Mouse (Mus musculus) intestine, postnatal 0 days (tissue): ENCODE measurements around the gene Spint1. TPM values are rescaled to one million over a fixed set of nuclear protein-coding genes. Genes with fewer than 3 reads are reported as not detected.

Experiments used
- ATAC-seq: fragments of 200-750 bp; cut with Nextera tagmentation; 2 replicates; pipeline ENCODE4 v1.8.0; 2017; ENCODE audit warnings: mild to moderate bottlenecking, moderate TSS enrichment, moderate library complexity
- H3K27ac ChIP-seq: fragments of 300-500 bp; sonication (generic); 2 replicates; pipeline ENCODE4 v1.5.1; 2014; ENCODE audit warnings: mild to moderate bottlenecking, low read depth, low read length, moderate library complexity
- H3K27me3 ChIP-seq: fragments of 300-500 bp; sonication (generic); replicated peaks from 2 replicates; pipeline ENCODE4 v1.6.1; 2014; ENCODE audit warnings: low read length, mixed read lengths; ENCODE audit not compliant: control insufficient read depth, insufficient read depth
- H3K36me3 ChIP-seq: fragments of 300-500 bp; sonication (generic); 2 replicates; pipeline ENCODE4 v1.6.1; 2014; ENCODE audit warnings: mild to moderate bottlenecking, moderate library complexity; ENCODE audit not compliant: control insufficient read depth, insufficient read depth
- H3K4me1 ChIP-seq: fragments of 300-500 bp; sonication (generic); replicated peaks from 2 replicates; pipeline ENCODE4 v1.6.1; 2014; ENCODE audit warnings: antibody characterized with exemption, low read length, mixed read lengths; ENCODE audit not compliant: control insufficient read depth, insufficient read depth
- H3K4me2 ChIP-seq: fragments of 300-500 bp; sonication (generic); replicated peaks from 2 replicates; pipeline ENCODE4 v1.6.1; 2014; ENCODE audit warnings: low read depth, mild to moderate bottlenecking, moderate library complexity
- H3K4me3 ChIP-seq: fragments of 300-500 bp; sonication (generic); 2 replicates; pipeline ENCODE4 v1.5.1; 2014; ENCODE audit warnings: low read depth, low read length
- H3K9ac ChIP-seq: fragments of 300-500 bp; sonication (generic); 2 replicates; pipeline ENCODE4 v1.6.1; 2014; ENCODE audit warnings: mild to moderate bottlenecking, low read depth, low read length
- H3K9me3 ChIP-seq: fragments of 300-500 bp; sonication (generic); 2 replicates; pipeline ENCODE4 v1.6.1; 2016; ENCODE audit warnings: mixed run types; ENCODE audit not compliant: control insufficient read depth
- CTCF ChIP-seq: sonication (generic); IDR thresholded peaks from 2 replicates; pipeline ENCODE4 v1.5.1; 2016; ENCODE audit warnings: low read depth, mild to moderate bottlenecking, control low read depth, antibody characterized with exemption, moderate library complexity
- WGBS: fragments of 180-500 bp; shearing (Covaris S2); extraction: QIAGEN DNeasy Blood & Tissue Kit; methylation state at CpG from one replicate; pipeline ENCODE4 v1.1.7; 2014; 5-methylcytosine and 5-hydroxymethylcytosine counted together
- polyA plus RNA-seq: library from polyadenylated mRNA; unstranded; fragments of >200 nt; fragmentation: Nextera tagmentation; extraction: Ambion mirVana; gene quantifications from 2 replicates; pipeline ENCODE4 v1.2.1, GENCODE M21; 2015

The Spint1 gene
- polyA plus RNA-seq, 1 experiment from 2014 or later, result 148 TPM

DNA sequence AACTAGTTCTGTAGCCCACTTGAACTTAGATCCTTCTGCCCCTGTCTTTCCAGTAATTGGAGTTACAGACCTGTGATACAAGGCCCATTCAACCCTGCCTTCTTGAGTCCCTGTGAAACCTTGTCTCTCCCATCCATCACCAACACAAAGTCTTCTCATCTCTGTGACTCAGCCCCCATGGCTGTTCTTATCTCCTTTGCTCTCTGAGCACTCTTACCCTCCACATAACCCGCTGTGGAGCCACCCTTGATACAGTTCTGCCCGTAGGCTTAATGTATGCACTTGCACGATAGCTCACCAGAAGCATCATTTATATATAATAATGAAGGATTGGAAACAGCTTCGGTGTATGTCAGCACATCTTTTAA, 3.6 kb downstream of the Spint1 start:
- Histone ChIP-seq H3K4me3 (peak overlapping the region; percentile 64; the same call in 1 of the 2 replicates), H3K4me2 (peak overlapping the region; percentile 72), H3K9ac (no peak overlapping the region), H3K27ac (peak overlapping the region; percentile 89; the same call in 1 of the 2 replicates), H3K27me3 (no peaks in the 10 kb centered on the region), H3K36me3 (peaks cover 7% of the 10 kb centered on the region; the same call in 1 of the 2 replicates), H3K4me1 (no peaks in the 10 kb centered on the region; the same call in 1 of the 2 replicates), H3K9me3 (no peaks in the 10 kb centered on the region)
- ATAC-seq, result no peak
- no peak for TF ChIP-seq CTCF
- WGBS, result 53% methylated on average over 4 of the region's 4 CpGs

DNA sequence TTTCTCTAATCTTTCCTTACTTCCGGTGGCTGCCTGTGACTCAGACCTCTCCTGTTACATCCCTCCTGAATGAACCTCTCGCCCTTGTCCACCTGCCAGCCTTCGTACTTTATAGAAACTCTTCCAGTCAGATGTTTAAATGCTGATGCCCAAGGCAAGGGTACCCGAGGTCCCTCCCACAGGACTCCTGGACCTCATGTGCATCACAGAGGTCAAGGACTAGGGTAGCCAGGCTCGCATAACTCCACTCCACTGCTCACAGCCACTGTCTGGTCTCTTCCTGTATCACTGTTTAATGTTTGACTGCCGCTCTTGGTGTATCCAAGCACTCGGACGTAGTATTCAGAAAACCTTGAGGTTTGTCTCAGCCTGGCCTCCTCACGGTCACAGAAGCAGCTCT, 5.4 kb downstream of the Spint1 start:
- no peak for ATAC-seq
- Histone ChIP-seq H3K27ac (peak overlapping the region; percentile 54; the same call in 1 of the 2 replicates), H3K9me3 (no peaks in the 10 kb centered on the region), H3K4me3 (0 out of 2 replicates have a peak overlapping the region, but pooled peaks have one; percentile 5), H3K36me3 (peaks cover 16% of the 10 kb centered on the region; the same call in 1 of the 2 replicates), H3K9ac (no peak overlapping the region), H3K4me2 (peak overlapping the region; percentile 40), H3K4me1 (no peaks in the 10 kb centered on the region; the same call in 1 of the 2 replicates), H3K27me3 (no peaks in the 10 kb centered on the region)
- 30% methylated on average over 9 of the region's 9 CpGs for WGBS
- TF ChIP-seq CTCF, result no peak

GRCm38 (mm10) chr2:119245246-119245645, 8.1 kb downstream of the Spint1 start:
- no peak for TF ChIP-seq CTCF
- 76% methylated on average over 7 of the region's 7 CpGs for WGBS
- Histone ChIP-seq H3K27me3 (no peaks in the 10 kb centered on the region), H3K4me2 (no peak overlapping the region), H3K4me1 (peaks cover 3% of the 10 kb centered on the region), H3K9ac (no peak overlapping the region), H3K4me3 (no peak overlapping the region), H3K27ac (no peak overlapping the region), H3K36me3 (peaks cover 23% of the 10 kb centered on the region; the same call in 1 of the 2 replicates), H3K9me3 (no peaks in the 10 kb centered on the region)
- no peak for ATAC-seq

DNA sequence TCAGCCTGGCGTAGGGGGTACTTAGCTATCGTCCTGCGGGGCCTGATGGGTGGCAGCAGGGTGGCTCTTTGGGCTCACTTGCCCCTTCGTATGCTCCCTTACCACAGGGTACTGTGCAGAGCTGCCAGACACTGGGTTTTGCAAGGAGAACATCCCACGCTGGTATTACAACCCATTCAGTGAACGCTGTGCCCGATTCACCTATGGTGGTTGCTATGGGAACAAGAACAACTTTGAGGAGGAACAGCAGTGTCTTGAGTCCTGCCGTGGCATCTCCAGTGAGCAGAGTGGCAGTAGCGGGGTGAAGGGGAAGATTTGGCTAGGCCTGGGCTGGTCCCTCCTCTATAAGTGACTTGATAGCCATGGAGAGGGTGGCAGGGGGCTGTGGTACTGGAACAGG, 10.7 kb downstream of the Spint1 start:
- WGBS, result 85% methylated on average over 9 of the region's 9 CpGs
- Histone ChIP-seq H3K4me1 (peaks cover 7% of the 10 kb centered on the region), H3K27ac (no peak overlapping the region), H3K4me2 (no peak overlapping the region), H3K27me3 (no peaks in the 10 kb centered on the region), H3K4me3 (no peak overlapping the region), H3K36me3 (peaks cover 23% of the 10 kb centered on the region; the same call in 1 of the 2 replicates), H3K9me3 (no peaks in the 10 kb centered on the region), H3K9ac (no peak overlapping the region)
- no peak for ATAC-seq
- no peak for TF ChIP-seq CTCF

GRCm38 (mm10) chr2:119249592-119250061, 12.5 kb downstream of the Spint1 start:
- Histone ChIP-seq H3K4me2 (no peak overlapping the region), H3K4me1 (peaks cover 7% of the 10 kb centered on the region; the same call in 1 of the 2 replicates), H3K27me3 (peaks cover 3% of the 10 kb centered on the region; the same call in 1 of the 2 replicates), H3K36me3 (peaks cover 23% of the 10 kb centered on the region; the same call in 1 of the 2 replicates), H3K9ac (no peak overlapping the region), H3K4me3 (no peak overlapping the region), H3K27ac (peak overlapping the region; percentile 50; the same call in 1 of the 2 replicates), H3K9me3 (no peaks in the 10 kb centered on the region)
- peak; percentile 17; the same call in 1 of the 2 replicates for ATAC-seq
- WGBS, result 36% methylated on average over 4 of the region's 4 CpGs
- TF ChIP-seq CTCF, result peak; percentile 24; the same call in 1 of the 2 replicates

- Histone ChIP-seq H3K4me1 (peaks cover 7% of the 10 kb centered on the region; the same call in 1 of the 2 replicates), H3K27me3 (peaks cover 3% of the 10 kb centered on the region), H3K27ac (no peak overlapping the region), H3K36me3 (peaks cover 19% of the 10 kb centered on the region; the same call in 1 of the 2 replicates), H3K4me3 (no peak overlapping the region), H3K4me2 (0 out of 2 replicates have a peak overlapping the region, but pooled peaks have one; percentile 1), H3K9me3 (no peaks in the 10 kb centered on the region), H3K9ac (no peak overlapping the region)
- WGBS, result 46% methylated on average over 5 of the region's 5 CpGs
- ATAC-seq, result peak; percentile 8
- TF ChIP-seq CTCF, result no peak
These were observed 13.2 kb downstream of the Spint1 start for GRCm38 (mm10) chr2:119250377-119250776.
